Mouse (Mus musculus): ENCODE results near the gene Izumo1r.

The Izumo1r gene

GRCm38 (mm10) chr9:14866957-14867356 is 36.8 kb downstream of the Izumo1r start:
- peak in 1 of 2 experiments; percentile 53 for DNase-seq (ENCODE audit: low spot score in 2 of 2)

GRCm38 (mm10) chr9:14864726-14865125 is 39.0 kb downstream of the Izumo1r start:
- DNase-seq (ENCODE audit: low spot score in 2 of 2) = no peak

- no peak for DNase-seq (ENCODE audit: low spot score in 2 of 2)
Observed at GRCm38 (mm10) chr9:14863126-14863525, 40.6 kb downstream of the Izumo1r start.

GRCm38 (mm10) chr9:14859868-14860639 is 43.7 kb downstream of the Izumo1r start, which contains the start of gene Gpr83:
Gene Gpr83, plus strand, starts transcription at chr9:14860210.
- DNase-seq (ENCODE audit: low spot score in 2 of 2) = no peak

- no peak for DNase-seq (ENCODE audit: low spot score in 2 of 2)
Observed at GRCm38 (mm10) chr9:14858782-14859181, 45.0 kb downstream of the Izumo1r start.

- no peak for DNase-seq (ENCODE audit: low spot score in 2 of 2)
Observed at GRCm38 (mm10) chr9:14858170-14858706, 45.5 kb downstream of the Izumo1r start.

- DNase-seq (ENCODE audit: low spot score in 2 of 2) = no peak
Observed at GRCm38 (mm10) chr9:14856922-14857654, 46.7 kb downstream of the Izumo1r start.

- no peak for DNase-seq (ENCODE audit: low spot score in 2 of 2)
Observed at GRCm38 (mm10) chr9:14854585-14854984, 49.2 kb downstream of the Izumo1r start.

- no peak for DNase-seq (ENCODE audit: low spot score in 2 of 2)
Observed at GRCm38 (mm10) chr9:14848267-14848935, 55.3 kb downstream of the Izumo1r start.

GRCm38 (mm10) chr9:14846428-14846827 is 57.3 kb downstream of the Izumo1r start:
- DNase-seq (ENCODE audit: low spot score in 2 of 2) = peak in 1 of 2 experiments; percentile 8

- no peak for DNase-seq (ENCODE audit: low spot score in 2 of 2)
Observed at GRCm38 (mm10) chr9:14843901-14844300, 59.8 kb downstream of the Izumo1r start.

- DNase-seq (ENCODE audit: low spot score in 2 of 2) = no peak
Observed at GRCm38 (mm10) chr9:14843311-14843857, 60.4 kb downstream of the Izumo1r start.

GRCm38 (mm10) chr9:14841878-14842761 is 61.6 kb downstream of the Izumo1r start:
- DNase-seq (ENCODE audit: low spot score in 2 of 2) = no peak

GRCm38 (mm10) chr9:14839970-14840369 is 63.8 kb downstream of the Izumo1r start:
- no peak for DNase-seq (ENCODE audit: low spot score in 2 of 2)

- no peak for DNase-seq (ENCODE audit: low spot score in 2 of 2)
Observed at GRCm38 (mm10) chr9:14839527-14839926, 64.2 kb downstream of the Izumo1r start.

Data from natural killer cell, adult 2 months (primary cell).